Mouse (Mus musculus): ENCODE results near the gene Ubald2.
"Not testable (repeated sequence)": the region's sequence is repeated elsewhere in the genome, so short reads cannot be mapped to it uniquely, and the experiment has no call there.

Gene Ubald2

DNA sequence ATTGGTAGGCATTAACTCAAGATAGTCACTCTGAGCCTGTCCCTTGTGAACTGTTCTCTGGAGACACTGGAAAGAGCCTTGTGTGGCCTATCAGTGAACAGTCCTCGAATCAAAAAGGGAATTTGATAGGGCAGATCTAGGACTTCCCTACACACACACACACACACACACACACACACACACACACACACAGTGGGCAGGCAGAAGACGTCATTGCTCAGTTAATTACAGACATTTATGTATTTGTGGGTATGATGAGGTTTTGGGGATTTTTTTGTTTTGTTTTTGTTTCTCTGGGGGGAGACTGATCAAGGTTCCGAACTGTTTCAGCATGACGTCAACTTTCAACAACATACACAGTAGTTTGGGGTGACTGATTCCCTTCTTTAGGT lies 20.3 kb upstream of the Ubald2 start:
- in situ Hi-C loops (cut with MboI; ENCODE audit: unreplicated experiment in 2 of 2), result no loop called here

DNA sequence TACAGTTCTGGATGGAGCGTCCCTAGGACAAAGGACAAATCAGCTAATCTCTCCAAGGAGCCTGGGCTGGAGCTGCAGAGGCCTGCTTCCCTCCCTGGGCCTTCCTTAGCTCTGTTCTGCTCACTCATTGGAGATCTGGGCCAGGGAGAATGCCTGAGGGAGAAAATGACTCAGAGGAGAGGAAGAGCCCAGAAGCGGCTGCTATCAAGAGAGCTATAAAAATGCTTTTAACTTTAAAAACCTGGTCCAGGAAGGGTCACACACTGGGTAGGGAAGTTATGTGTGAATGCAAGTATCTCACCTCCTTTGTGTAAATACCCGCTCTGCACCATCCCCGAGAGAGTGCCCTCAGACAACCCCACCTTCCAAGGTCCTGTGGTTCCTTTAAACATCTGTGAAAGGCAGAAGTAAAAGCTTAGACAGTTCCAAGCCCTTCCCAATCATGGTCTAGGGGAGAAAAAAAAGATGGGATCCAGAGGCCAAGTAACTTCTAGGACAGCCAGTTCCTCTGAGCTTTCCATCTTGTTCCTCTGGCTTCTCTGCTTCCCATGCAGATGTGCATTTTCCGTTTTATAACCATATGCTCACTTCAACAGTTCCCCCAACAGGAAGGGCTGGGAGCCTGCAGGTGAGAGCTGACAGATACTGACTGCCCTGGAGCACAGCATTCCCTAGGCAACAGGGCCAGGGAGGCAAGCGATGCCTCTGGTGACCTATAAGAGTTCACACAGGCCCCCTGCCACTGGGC lies 17.5 kb upstream of the Ubald2 start:
- in situ Hi-C loops (cut with MboI; ENCODE audit: unreplicated experiment in 2 of 2), result loop anchor here in 1 of 2 experiments (5.0 kb wide), 1 partner anchor 54 kb away; no protein-coding TSS in a partner anchor

DNA sequence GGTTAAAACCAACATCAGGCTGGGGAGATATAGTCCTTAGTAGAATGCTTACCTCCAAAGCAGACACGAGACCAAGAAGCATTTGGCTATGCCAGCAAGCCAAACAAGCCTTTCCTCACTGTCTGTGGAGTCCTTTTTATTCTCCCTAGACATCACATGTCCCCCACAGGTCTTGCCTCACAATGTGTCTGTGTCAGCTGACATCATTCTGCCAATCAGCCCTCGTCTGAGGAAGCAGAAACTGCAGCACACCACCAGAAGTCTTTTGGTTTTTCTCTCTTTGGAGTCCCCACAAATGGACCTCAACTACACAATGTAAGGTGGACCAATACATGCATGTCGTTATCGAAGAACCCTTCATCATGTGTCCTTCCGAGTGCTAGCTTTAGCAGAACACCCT lies 16.8 kb upstream of the Ubald2 start:
- in situ Hi-C loops (cut with MboI; ENCODE audit: unreplicated experiment in 2 of 2), result loop anchor here in 1 of 2 experiments (5.0 kb wide), 1 partner anchor 55 kb away; no protein-coding TSS in a partner anchor

DNA sequence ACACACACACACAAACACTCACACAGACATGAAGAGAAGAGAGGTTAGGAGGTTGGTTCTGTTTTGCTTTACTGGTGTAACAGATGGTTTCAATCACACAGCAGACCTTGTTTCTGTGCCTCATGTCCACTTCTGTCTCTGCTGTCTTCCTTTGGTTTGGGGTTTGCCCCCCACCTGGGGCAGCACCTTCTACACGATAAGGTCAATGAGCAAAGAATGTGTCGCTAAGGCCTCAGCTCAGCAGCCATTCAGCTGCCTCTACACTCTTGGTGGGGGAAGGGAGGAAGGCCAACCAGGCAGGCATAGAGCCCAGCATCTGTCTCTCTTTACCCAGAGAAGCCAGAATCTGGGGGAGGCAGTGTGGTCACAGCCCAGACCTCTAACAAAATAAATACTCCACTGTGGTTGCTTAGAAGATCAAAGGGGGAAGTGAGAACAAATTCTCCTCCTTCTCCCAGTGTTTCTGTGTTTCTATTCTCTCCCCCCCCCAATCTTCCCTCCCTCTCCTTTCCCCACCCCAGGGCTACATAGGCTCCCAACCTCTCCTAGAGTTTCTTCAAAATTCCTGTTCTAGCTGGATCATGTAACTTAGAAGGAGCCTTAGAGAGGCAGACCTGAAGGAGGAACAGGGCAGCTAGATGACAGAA lies 15.6 kb upstream of the Ubald2 start:
- in situ Hi-C loops (cut with MboI; ENCODE audit: unreplicated experiment in 2 of 2), result loop anchor here in 1 of 2 experiments (5.0 kb wide), 1 partner anchor 56 kb away; no protein-coding TSS in a partner anchor

DNA sequence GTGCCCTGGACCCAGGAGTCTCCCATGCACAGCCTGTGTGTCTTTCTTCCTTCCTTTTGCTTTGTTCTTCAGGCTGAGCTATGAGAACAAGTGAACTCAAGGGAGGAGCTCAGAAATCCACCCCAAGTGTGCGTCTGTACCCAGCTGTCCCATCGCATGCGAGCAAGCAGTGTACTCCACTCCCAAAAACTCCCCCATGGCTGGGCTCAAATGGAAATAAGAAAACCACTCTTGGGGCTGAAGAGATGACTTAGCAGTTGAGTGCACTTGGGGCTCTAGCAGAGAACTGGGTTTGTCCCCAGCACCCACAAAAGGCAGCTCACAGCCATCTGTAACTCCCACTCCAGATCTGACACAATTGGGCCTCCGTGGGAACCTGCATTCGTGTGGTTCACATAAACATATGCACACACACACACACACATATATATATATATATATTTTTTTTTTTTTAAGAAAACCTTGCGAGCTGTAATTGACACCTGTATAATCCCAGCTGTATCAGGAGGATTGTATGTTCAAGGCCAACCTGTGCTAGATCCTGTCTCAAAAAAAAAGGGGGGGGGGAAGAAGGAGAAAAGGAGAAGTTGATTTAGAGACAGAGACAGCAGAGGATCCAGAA lies 14.9 kb upstream of the Ubald2 start:
- in situ Hi-C loops (cut with MboI; ENCODE audit: unreplicated experiment in 2 of 2), result loop anchor here in 1 of 2 experiments (5.0 kb wide), 1 partner anchor 57 kb away; no protein-coding TSS in a partner anchor

DNA sequence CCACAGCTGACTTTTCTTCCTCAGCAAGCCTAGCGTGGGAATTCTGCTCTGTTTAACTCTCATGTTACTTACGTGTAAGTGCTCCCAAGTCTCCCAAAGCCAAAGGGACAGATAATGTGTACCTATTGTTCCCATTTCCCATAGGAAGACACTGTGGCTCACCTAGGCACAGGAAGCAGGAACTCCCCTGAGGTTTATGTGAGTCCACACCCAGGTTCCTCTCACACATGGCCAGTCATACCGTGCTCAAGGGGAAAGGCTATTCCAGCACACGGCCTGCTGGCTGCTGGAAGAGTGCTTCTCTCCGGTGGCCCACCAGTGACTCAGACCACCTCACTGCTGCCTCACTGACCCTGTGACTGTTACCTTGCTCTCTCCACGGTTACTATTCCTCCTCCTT lies 12.8 kb upstream of the Ubald2 start:
- in situ Hi-C loops (cut with MboI; ENCODE audit: unreplicated experiment in 2 of 2), result no loop called here

DNA sequence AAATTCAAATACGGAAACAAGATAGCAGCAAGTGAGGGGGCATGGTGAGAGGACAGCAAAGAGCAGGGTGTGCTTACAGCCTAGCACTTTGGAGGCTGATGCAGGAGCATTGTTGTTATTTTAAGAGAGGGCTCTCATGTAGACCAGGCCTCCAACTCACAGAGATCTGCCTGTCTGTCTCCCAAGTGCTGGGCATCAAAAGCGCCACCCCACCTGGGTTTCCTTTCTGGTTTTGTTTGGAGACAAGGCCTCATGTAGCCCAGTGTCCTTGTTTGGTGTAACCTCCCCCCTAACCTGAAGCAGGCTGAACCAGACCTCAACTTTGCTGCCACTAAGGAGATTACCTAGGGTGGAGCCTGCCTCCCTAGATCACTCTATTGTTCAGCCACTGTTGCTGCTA lies 11.3 kb upstream of the Ubald2 start:
- in situ Hi-C loops (cut with MboI; ENCODE audit: unreplicated experiment in 2 of 2), result no loop called here

DNA sequence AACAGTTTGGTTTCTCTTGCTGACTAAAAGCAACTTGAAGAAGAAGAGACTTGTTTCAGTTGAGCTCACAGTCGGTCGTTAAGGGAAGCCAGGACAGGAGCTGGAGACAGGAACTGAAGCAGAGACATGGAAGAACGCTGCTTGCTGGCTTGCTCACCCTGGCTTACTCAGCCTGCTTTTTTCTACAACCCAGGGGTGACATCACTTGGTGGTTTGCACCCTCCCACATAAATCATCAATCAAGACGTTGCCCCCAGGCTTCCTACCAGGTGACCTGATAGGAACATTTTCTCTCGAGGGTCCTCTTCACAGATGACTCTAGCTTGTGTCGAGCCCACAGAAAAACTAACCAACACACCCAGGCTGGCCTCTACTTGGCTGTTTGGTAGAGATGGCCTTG lies 10.7 kb upstream of the Ubald2 start:
- in situ Hi-C loops (cut with MboI; ENCODE audit: unreplicated experiment in 2 of 2), result no loop called here

DNA sequence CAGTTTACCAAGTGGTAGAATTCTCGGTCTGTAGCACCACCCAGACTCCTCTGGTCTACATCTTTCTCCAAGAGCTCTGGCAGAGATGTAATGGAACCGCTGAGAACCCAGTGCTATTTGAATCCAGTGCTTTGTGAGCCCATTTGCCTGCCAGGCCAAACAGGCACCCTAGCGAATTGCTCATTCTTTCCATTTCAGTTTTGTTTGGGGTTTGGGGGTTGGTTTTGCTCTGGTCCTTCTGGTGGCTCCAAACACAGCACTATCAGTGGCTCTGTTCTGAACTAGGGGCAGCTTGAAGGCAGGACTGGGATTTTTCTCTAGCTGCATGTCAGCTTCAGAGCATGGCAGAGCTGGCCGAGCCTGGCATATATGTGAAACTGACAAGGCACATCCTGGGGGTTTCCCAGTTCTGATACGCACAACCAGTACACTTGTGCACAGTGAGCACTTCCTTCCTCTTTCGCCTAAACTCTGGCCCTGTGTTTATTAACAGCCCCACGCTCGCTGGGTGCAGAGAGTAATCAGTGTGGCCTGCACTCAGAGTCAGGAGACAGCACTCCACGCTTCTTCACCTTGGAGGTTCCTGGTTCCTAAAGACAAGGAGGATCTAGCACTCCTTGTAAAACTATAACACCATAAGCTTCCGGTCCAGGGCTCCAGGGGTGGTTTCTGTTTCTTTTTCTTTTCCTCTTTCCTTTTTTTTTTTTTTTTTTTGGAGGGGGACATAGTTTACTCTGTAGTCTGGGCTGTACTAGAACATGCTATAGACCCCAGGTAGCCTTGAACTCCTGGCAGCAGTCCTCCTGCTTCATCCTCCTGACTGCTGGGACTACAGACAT lies 9.9 kb upstream of the Ubald2 start:
- in situ Hi-C loops (cut with MboI; ENCODE audit: unreplicated experiment in 2 of 2), result no loop called here

DNA sequence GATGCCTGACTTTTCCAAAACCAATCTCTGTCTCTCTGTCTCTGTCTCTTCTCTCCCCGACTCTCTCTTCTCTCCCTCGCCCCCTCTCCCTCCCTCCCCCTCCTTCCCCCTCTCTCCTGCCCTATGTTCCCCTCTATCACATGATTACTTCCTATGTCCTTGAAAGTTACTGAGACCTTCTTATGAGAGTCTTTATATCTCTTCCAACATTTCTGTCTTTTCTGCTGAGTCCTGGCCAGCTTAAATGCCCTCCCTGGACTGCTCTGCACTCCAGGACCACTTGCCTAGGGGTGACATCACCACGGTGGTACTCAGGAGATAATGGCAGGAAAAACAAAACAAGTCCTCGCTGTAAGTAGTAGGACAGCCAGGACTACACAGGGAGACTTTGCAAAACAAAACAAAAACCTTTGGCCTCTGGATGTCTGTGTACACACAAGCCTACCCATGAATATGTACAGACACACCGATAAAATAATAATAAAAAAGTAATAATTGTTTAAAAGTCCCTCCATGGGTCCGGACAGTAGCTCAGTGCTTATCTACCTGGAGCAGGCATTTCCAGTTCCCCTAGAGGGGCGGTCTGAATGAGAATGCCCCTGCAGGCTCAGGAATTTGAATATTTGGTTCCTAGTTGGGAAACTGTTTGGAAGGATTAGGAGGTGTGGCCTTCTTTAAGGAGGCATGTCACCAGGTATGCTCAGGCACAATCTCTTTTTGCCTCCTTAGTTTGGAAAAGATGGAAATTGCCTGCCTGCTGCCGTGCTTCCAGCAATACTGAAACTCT lies 9.1 kb upstream of the Ubald2 start:
- in situ Hi-C loops (cut with MboI; ENCODE audit: unreplicated experiment in 2 of 2), result no loop called here

DNA sequence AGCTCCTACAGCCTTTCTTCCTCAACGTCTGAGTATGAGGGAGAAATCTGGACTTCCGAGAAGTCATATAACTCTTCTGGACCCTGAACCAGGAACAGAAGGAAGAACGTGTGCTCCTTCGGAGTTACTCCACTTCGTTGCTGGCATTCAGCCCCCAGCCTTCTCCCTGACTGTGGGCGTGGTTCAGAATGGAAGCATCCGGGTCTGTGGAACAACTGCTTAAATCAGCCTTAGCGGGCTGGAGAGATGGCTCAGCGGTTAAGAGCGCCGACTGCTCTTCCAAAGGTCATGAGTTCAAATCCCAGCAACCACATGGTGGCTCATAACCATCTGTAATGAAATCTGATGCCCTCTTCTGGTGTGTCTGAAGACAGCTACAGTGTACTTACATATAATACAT lies 7.6 kb upstream of the Ubald2 start:
- in situ Hi-C loops (cut with MboI; ENCODE audit: unreplicated experiment in 2 of 2), result not testable (repeated sequence)

DNA sequence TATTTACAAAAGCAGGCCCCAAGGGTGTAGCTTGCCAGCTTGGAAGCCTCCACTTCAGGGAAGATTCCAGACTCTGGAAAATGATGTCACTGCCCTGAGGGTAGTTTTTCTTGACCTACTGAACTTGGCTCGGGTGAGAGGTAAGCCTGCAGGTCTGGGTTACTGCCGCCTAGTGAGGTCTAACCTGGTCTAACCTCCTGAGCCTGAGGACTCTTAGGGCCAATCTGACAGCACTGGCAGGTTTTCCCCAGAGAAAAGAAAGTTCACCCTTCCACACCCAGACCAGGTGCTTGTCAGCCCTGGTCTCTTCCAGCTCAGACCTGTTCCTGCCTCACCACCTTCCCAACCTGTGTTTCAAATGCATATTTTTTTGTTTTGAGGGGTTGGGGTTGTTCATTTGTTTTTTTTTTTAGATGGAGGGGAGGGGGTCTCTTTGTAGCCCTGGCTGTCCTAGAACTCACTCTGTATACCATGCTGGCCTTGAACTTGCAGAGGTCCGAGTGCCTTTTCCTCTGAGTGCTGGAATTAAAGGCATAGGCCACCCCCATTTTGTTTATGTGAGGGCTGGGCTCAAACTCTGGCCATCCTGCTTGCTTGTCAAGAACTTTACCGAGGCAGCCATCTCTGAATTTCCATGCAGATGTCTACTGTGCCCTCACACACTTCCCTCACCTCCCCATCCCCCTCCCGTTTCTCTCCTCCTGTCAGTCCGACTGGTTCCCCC lies 6.9 kb upstream of the Ubald2 start:
- in situ Hi-C loops (cut with MboI; ENCODE audit: unreplicated experiment in 2 of 2), result no loop called here

DNA sequence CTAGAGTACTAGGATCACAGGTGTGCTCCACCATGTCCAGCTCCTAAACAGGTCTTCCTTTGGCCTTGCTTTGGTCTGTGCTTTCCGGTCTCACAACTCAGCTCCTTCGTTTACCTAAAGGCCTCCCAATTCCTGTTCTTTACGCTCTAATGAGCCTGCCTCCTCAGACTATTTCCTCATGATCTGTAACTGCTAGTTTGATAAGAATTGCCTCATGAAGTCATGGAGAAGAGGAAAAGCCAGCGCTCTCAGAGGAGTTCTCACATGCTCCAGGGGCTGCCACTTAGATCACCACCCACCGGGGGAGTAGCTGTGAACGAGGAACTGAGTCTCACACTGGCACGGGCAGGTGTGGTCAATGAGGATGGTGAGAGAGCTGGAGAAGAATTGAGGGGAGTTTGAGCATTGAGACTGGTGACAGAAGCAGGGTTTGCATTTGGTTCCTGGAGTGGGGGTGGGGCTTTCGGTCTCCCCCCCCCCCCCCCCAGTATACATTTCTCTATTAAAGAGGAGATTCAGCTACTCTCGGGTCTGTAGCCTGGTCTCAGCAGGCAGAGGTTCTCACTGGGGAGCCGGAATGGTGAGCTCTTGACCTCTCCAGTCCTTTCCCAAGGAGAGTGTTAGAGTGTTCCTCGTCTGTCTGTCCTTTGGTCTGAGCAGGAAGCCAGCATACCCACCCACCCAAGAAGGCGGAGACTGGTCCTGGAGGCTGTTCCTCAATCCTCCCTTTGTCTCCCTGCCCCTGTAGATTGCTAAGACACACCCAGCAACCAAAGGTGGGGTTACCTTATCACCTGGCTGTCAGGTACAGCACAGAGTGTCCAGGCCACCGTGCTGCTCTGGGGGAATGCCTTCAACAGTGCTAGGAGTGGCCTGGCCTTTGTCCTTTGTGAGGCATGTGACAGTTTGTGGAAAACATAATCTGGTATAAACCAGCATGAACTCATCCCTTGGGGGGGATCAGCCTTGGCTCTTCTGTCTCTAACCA lies 4.7 kb upstream of the Ubald2 start:
- in situ Hi-C loops (cut with MboI; ENCODE audit: unreplicated experiment in 2 of 2), result no loop called here

DNA sequence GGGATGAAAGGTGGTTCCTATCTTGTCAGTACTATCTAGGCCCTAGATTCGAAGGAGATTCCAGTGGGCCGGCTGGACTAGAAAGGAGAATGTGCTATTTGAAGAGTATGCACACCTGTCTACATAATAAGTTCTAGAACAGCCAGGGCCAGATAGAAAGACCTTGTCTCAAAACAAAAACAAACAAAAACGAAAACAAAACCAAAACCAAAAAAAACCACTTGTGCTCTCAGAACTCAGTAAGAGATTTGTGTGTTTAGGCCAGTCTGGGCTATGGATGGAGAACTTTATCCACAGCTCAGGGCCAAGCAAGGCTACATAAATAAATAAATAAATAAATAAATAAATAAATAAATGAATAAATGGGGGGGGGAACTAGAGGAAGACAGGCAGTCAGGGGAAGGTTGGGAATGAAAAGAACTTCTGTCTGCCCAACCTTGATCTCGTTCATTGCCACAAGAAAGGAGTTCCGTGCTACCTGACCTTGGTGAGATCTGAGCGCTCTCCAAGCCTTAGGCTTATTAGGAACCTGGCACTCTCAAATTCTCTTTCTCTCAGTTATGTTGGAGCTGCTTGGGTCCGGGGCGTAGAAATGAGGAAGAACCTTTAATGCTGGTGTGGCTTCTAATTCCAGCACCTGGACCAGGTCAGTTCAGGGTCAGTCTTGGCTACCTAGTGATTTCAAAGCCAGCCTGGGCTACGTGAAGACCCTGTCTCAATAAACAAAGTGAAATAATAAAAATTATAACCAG lies 3.9 kb upstream of the Ubald2 start:
- in situ Hi-C loops (cut with MboI; ENCODE audit: unreplicated experiment in 2 of 2), result no loop called here

DNA sequence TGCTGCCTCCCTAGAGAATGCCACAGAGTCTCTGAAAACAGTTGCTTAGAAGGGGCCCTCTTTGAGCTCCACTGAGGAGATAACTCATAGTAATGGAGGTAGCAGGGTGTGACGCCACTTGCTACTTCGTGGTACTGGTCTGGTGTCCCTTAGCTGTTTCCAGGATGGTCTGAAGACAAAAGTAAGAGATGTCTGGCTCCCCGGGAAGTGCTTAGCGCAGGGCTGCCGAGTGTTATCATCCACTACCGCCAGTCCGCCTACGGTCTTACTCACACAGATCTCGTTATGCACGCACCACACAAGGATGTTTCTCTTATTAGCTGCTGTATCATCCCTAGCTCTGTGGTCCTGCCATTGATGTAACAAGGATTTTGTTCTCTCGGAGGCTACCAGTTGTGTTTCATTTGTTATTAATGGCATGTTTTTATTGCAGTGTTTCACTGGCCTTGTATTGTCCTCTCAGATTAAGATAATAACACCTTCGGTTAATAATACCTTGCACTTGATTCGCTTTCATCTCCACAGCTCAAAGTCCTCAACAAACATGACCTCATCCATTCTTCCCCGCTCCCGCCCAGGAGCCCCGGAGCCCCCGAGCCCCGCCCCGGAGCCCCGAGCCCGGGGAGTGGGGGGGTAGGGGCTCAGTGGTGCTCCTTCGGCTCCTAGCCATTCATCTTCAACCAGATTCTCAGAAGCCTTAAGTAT lies 3.0 kb upstream of the Ubald2 start:
- in situ Hi-C loops (cut with MboI; ENCODE audit: unreplicated experiment in 2 of 2), result no loop called here

DNA sequence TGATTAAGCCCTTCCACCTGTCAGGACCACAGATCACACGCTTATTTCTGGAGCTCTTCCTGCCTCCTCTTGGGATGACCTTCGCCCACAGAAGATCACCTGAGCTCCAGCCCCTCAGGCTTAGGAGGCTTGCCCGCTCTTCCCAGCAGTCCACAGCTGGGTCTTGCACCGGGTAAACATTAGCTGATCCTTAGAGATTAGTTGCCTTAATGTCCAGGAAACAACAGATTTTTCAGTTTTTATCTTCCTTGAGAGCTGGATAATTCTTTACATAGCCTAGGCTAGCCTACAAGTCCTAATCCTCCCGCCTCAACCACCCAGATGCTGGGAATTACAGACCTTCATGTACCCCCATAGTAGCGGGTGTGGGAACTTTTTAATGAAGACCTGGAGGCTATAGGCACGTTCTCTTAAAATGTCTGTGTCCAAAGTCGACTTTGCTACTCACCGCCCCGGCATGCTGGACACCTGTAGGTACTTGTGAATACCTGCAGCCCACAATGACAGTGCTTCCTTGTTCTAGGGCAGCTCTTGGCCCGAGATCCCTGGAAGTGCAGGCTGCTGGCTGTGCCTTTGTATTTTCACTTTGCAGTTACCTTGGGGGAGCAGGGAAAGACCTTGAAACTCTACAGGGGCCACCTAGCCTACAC lies 2.3 kb upstream of the Ubald2 start:
- in situ Hi-C loops (cut with MboI; ENCODE audit: unreplicated experiment in 2 of 2), result no loop called here

All from v-Abl transformed pro-B cells (cell line).